Mouse (Mus musculus) gastrocnemius, postnatal 10 days (tissue): ENCODE data around the gene Rpl28. TPM values are rescaled to one million over a fixed set of nuclear protein-coding genes. Genes with fewer than 3 reads are reported as not detected.

Source experiments
- DNase-seq: peaks from one replicate; pipeline ENCODE4 v3.0.0; 2021; ENCODE audit warnings: mixed read lengths
- total RNA-seq, 2 experiments: library from RNA; stranded (reverse); gene quantifications; 2 replicates each; pipeline ENCODE4 v1.2.3; 2021

The Rpl28 gene
- total RNA-seq, 2 experiments from 2014 or later = 796 to 873 TPM

DNA sequence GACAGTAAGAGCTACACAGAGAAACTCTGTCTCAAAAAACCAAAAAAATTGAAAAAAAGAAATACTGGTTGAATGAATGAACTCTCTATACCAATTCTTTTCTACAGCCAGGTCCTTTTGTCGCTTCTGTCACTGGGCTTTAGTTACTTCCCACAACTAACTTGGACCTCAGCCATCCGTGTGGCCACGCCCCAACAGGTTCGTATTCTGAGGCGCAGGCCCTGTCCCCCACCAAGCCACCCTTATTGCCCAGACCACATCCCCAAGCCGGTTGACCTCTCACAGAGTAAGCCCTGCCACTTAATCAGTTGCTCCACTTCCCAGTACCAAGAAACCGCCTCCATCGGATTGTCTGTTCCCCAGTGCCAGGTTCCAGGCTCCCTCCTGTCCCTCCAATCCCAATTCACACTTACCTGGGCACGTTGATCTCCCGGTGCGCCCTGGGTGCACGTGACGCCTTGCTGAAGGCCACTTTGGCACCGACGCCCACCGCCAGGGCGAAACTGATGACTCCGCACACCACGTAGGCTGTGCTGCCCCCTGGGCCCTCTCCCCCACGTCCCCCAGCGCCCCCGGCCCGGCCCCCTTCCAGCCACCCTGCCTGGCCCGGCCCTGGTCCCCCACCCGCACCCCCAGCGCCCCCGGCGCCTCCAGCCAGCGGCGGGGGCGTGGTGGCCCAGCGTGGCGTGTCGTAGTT, 43.1 kb downstream of the Rpl28 start:
- DNase-seq = no peak

DNA sequence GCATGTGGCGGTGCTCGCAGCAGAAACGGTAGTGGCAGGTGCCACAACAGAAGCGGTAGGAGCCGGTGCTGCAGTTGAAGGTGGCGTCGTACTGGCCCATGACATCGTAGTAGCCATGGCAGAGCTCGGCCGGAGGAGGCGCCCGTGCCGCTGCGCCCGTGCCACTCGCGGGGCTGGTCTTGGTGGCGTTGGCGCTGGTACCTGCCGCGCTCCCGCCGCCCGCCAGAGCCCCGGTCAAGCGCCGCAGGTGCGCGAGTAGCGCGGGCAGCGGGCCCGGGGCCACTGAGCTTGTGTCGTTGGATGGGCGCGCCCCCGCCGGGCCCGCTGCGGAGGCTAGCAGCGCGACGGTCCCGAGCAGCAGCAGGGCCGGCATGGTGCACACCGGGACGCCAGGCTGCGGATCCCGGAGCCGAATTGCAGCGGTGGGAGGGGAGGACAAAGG, 43.7 kb downstream of the Rpl28 start:
- peak; percentile 47 for DNase-seq

DNA sequence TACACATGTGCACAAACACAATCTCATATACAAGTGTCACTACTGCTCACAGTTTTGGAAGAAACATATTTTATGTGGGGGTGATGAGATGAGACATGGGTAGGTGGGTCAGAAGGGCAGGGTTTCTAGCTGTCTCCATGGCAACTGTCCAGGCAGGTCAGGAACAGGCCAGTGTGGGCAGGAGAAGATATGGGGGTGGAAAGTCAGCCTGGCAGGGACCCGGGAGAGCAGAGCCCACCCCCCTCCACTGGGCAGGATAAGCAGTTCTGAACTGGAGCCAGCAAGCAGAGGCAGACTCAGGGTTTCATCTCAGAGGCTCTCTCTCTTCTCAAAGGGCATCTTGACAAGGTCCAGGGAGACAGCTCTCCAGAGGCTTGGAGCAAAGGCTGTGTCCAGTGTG, 45.0 kb downstream of the Rpl28 start:
- no peak for DNase-seq

DNA sequence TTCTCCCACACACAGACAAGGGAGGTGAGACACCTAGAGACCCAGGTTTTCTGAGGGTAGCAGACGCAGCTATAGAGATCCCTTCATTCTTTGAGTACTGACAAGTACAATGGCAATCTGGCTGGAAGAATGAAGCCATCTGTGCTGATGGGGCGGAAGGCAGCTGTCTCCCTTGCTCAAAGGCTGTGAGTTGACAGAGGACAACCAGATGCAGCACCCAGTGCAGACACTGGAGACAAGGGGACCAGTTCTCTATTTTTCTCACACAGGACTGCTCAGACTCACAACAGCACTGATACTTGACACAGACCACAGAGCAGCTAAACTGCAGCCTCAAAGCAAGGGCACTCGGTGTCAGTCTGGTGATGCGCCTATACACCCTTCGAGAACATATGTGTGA, 49.4 kb downstream of the Rpl28 start:
- no peak for DNase-seq

DNA sequence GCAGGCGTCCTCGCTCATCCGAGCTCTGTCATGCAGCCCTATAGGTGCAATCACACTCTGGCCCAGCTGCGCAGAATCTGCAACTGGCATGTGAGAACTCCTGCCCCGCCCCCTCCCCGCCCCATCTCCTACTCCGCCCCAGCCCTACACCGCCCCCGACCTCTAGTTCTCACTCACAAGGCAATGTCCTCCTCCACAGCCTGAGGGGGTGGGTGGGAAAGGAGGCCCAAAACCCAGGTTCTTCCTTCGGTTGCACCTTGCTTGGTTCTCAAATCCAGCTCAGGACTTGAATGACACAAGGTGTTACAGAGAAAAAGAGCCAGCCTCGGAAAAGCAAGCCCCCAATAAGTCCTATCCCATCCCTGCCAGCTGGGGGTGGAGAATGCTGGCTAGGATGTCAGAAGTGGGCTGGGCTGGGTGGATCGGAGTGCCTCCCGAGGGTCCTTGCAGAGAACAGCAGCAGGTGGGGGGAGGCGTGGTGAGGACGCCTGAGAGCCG, 50.0 kb downstream of the Rpl28 start:
- no peak for DNase-seq

DNA sequence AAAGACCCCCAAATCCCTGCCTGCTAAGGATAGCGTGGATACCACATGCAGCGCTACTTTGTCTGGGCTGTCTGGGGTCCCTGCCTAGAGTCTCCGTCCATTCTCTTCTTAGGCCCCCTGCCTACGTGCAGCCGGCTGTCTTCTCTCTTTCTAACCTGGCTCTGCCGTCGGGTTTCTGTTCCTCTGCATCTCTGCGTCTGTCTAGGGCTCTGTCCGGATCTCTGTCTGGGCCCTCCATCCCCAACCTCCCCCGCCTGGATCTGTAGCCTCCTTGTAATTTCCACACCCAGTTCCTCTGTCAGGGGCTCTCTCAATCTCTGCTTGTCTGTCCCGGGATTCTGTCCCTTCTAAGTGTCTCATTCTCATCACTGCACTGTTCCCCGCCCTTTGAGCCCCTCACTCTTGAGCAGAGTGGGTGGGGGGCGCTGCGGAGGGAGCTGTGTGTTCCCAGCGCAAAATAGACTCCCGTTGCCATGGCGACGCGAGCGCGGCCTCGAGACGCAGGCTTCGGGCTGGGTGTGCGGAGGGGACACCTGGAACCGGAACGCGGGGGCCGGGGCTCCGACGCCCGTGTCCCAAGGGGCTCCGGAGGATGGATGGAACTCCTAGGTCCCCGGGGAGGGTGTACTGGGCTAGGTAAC, 51.0 kb downstream of the Rpl28 start:
- DNase-seq = no peak

DNA sequence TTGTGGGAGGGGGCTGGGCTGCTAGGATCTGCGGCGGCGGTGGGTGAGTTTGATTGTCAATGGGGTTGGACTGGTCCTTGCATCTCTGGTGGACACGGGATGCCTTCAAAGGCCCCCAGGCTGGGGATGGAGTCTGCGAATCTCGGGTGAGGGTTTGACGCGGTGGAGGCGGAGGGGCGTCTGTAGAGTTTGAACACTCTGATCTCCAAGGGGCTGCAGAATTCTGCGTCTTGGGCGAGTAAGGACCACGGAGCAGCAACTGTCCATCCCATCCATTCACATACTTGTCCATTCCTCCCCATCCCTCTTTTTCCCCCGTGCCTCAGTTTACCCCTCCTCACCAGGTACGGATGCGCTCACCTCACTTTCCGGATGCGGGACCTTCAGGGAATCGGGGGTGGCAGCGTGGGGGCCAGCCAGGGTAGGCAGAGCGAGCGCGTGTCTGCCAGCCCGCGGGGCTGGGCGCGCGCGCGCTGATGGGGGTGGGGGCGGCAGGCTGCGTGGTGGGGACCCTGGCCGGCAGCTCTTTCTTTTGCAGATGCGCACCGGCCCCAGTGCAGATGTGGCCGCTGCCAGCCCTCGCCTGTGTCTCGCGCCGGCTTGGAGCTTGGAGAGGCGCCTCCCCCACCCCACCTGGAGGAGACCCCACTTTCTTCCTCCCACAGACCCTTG, 51.7 kb downstream of the Rpl28 start, which contains the start of gene Shisa7:
Gene Shisa7 (minus strand): TSS at position 452 of the 672 bp plus-strand sequence.
- no peak for DNase-seq

Other genes starting within 250 kb of the Rpl28 start
- gene Syt5, start 245.3 kb upstream of the Rpl28 start, total RNA-seq = under 1 TPM; 0.16 to 0.25 TPM
- not detected for gene Ptprh, start 188.8 kb upstream of the Rpl28 start, total RNA-seq
- gene Tmem86b, start 161.5 kb upstream of the Rpl28 start, total RNA-seq = 1 to 10 TPM; 4.6 to 5.2 TPM
- gene Ppp6r1, start 133.9 kb upstream of the Rpl28 start, total RNA-seq = 10 to 100 TPM; 53.0 to 58.1 TPM
- gene Hspbp1, start 107.8 kb upstream of the Rpl28 start, total RNA-seq = 10 to 100 TPM; 22.1 to 23.3 TPM
- 1 to 10 TPM; 3.3 to 4.6 TPM for gene Brsk1, start 102.3 kb upstream of the Rpl28 start, total RNA-seq
- under 1 TPM in 1 of 2 experiments, not detected in 1; 0.27 TPM for gene Tmem150b, start 67.6 kb upstream of the Rpl28 start, total RNA-seq
- gene Kmt5c, start 52.8 kb upstream of the Rpl28 start, total RNA-seq = 10 to 100 TPM; 20.6 to 34.1 TPM
- 1 to 10 TPM; 4.3 to 5.4 TPM for gene Cox6b2, start 39.8 kb upstream of the Rpl28 start, total RNA-seq
- gene Fam71e2, start 21.6 kb upstream of the Rpl28 start, total RNA-seq = not detected
- gene Il11, start 10.0 kb upstream of the Rpl28 start, total RNA-seq = under 1 TPM; 0.20 to 0.31 TPM
- gene Tmem190, start 9.9 kb upstream of the Rpl28 start, total RNA-seq = not detected
- gene Tmem238, start 3.2 kb upstream of the Rpl28 start, total RNA-seq = 1 to 10 TPM; 3.5 to 6.3 TPM
- 100 to 1,000 TPM in 1 of 2 experiments, 10 to 100 TPM in 1; 91.1 to 107 TPM for gene Ube2s, start 19.7 kb downstream of the Rpl28 start, total RNA-seq
- under 1 TPM; 0.12 to 0.18 TPM for gene Shisa7, start 51.8 kb downstream of the Rpl28 start, total RNA-seq
- 1 to 10 TPM; 1.9 to 4.3 TPM for gene Isoc2b, start 77.4 kb downstream of the Rpl28 start, total RNA-seq
- 10 to 100 TPM; 13.3 to 14.3 TPM for gene Isoc2a, start 84.3 kb downstream of the Rpl28 start, total RNA-seq
- under 1 TPM in 1 of 2 experiments, not detected in 1; 0.19 TPM for gene Gm36210, start 113.6 kb downstream of the Rpl28 start, total RNA-seq
- 10 to 100 TPM in 1 of 2 experiments, 1 to 10 TPM in 1; 9.9 to 10.5 TPM for gene Zfp628, start 122.3 kb downstream of the Rpl28 start, total RNA-seq
- gene Nat14, start 129.2 kb downstream of the Rpl28 start, total RNA-seq = 1 to 10 TPM; 1.9 to 4.4 TPM
- 10 to 100 TPM; 43.3 to 55.0 TPM for gene Ssc5d, start 132.9 kb downstream of the Rpl28 start, total RNA-seq
- gene Sbk2, start 171.5 kb downstream of the Rpl28 start, total RNA-seq = 10 to 100 TPM; 31.0 to 46.5 TPM
- under 1 TPM in 1 of 2 experiments, not detected in 1; 0.28 TPM for gene Sbk3, start 178.3 kb downstream of the Rpl28 start, total RNA-seq
- 10 to 100 TPM; 15.2 to 18.2 TPM for gene Zfp579, start 203.3 kb downstream of the Rpl28 start, total RNA-seq
- gene Zfp524, start 221.5 kb downstream of the Rpl28 start, total RNA-seq = 1 to 10 TPM; 6.9 to 8.0 TPM
- 10 to 100 TPM; 16.4 to 20.0 TPM for gene Fiz1, start 221.8 kb downstream of the Rpl28 start, total RNA-seq
- not detected for gene Gm44973, start 222.6 kb downstream of the Rpl28 start, total RNA-seq
- 10 to 100 TPM; 16.8 to 21.0 TPM for gene Zfp865, start 227.5 kb downstream of the Rpl28 start, total RNA-seq
- gene Ccdc106, start 227.7 kb downstream of the Rpl28 start, total RNA-seq = 1 to 10 TPM in 1 of 2 experiments, under 1 TPM in 1; 0.35 to 1.4 TPM
- gene 4632433K11Rik, start 241.2 kb downstream of the Rpl28 start, total RNA-seq = under 1 TPM in 1 of 2 experiments, not detected in 1; 0.49 TPM
- gene Zfp784, start 245.6 kb downstream of the Rpl28 start, total RNA-seq = 1 to 10 TPM; 4.9 to 6.0 TPM